Mouse (Mus musculus) megakaryocyte, embryonic 14.5 days (primary cell): Measurements from ENCODE around the gene Olfr430.

ENCODE experiments used
- FLI1 ChIP-seq: IDR thresholded peaks from 2 replicates; pipeline ENCODE4 v1.6.1; 2012; ENCODE audit warnings: low read length, inconsistent platforms, mixed read lengths
- GATA1 ChIP-seq: IDR thresholded peaks from 3 replicates; pipeline ENCODE4 v1.6.1; 2012; ENCODE audit warnings: mixed read lengths, low read length, inconsistent platforms, borderline replicate concordance

DNA sequence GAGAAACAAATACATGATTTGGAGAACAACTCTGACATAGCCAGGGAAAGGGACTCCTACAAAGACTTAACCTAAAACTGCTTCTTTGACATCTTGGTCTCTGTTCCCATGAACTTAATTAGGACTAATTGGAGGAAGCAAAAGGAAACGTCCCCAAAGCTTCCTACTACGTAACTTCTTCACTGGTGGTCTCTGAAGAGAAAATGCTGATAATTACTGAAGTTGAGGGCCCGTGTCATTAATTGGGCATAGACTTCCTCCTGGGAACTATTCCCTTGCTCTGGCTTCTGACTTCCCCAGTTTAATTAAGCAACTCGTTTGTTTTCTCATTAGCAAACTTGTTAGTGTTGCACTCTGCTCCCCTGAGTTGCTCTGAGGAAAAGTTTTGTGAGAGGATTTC lies 30.6 kb upstream of the Olfr430 start:
- no peak for TF ChIP-seq GATA1
- no peak for TF ChIP-seq FLI1
